Mouse (Mus musculus) urinary bladder, postnatal 25 days (tissue): ENCODE measurements at regions not wholly inside any gene's neighbourhood (a gene's known extent, or its start where the extent isn't known, plus 50 kb on each side); places are given as distances from the start of the nearest gene placed in this dataset.

Experiments used
- DNase-seq: peaks from one replicate; pipeline ENCODE4 v3.0.0; 2022; ENCODE audit warnings: low spot score

DNA sequence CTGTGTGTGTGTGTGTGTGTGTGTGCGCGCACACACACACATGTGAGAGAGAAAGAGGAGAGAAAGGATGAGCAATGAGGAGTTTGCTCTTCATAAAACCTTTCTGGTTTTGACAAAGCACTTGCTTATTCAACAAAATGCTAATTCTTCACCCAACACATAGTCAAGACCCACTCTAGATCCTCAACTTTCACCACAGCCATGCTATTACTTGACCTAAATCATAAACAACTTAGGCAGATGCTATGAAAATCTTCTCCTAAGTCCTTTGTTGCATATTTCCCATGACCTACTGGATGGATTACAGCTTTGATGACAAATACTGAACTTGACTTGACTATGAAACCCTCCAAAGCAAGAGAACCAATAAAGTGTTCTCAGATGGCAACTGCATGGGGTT, 196.3 kb upstream of the Ank start:
- no peak for DNase-seq

DNA sequence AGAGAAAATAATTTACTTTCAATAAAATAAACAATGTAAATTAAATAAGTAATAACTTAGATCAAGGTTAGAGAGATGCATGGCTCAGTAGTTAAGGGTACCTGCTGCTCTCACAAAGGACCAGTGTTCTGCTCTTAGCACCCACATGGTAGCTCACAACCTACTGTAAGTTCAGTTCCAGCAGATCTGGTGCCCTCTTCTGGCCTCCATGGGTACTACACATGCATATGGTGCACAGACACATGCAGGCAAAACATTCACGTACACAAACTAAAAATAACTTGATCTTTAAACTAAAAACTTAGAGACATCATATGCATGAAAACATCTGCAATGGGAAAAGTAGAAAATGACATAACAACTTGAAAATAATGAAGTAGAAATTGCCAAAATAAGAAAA, 184.2 kb upstream of the Ank start:
- no peak for DNase-seq

DNA sequence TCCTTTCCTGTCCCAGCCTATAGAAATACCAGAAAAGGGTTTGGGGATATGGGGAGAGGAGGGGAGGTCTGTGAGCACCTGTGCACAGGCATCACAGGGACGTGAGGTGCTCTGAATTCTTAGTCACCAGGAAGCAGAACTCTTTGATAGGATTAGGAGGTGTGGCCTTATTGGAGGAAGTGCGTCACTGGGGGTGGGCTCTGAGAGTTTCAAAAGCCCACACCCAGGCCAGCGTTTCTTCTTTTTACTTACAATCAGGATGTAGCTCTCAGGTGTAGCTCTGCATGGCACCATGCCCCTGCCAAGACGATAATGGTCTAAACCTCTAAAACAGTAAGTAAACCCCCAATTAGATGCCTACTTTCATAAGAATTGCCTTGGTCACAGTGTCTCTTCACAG, 162.6 kb upstream of the Ank start:
- DNase-seq = no peak

DNA sequence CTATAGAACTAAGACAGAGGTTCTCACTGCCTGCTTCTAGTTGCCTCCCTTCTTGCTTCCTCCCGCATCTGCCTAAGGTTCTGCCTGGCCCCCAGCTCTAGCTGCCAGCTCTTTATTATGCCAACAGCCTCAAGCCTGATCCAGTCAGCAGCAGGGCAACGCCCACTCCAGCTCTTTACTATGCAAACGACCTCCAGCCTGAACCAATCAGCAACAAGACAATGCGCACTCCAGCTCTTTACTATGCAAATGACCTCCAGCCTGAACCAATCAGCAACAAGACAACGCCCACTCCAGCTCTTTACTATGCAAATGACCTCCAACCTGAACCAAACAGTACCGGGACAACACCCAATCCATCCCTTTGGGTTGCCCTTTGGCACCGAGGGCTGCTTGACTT, 162.2 kb upstream of the Ank start:
- DNase-seq = no peak

DNA sequence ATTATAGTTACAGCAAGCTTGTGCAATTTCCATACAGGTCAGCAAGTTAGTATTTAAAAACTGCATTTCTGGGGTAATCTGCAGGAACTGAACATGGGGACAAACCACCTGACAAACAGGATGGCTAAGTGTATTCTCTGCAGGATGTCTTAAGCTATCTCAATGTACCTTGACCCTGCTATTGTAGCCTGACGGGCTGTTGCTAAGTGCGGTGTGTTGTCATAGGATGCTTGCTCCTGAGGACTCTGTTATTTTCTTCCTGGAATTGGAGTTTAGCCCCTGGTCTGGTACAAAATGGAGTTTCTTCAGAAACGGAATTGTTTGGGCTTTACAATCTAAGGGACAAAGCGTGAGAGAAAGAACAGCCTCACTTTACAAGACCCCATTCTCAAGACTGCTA, 161.4 kb upstream of the Ank start:
- DNase-seq = no peak

DNA sequence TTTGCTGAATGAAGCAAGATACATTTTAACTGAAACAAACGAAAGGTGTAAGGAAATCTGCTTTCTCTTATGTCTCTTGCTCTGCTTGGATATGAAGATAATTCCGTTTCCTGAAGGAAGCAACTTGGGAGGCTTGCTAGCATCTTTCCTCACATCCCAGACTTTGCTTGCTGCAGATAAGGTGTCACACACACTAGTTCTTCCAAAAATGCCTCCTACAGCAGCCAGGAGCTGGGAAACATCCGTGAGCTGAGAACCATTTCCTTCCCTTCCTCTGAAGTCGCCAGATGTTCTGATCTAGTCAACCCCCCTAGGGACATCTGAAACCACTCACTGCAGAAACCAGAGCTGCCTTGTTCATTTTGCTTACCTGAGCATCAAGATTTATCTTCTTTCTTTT, 157.8 kb upstream of the Ank start:
- no peak for DNase-seq

DNA sequence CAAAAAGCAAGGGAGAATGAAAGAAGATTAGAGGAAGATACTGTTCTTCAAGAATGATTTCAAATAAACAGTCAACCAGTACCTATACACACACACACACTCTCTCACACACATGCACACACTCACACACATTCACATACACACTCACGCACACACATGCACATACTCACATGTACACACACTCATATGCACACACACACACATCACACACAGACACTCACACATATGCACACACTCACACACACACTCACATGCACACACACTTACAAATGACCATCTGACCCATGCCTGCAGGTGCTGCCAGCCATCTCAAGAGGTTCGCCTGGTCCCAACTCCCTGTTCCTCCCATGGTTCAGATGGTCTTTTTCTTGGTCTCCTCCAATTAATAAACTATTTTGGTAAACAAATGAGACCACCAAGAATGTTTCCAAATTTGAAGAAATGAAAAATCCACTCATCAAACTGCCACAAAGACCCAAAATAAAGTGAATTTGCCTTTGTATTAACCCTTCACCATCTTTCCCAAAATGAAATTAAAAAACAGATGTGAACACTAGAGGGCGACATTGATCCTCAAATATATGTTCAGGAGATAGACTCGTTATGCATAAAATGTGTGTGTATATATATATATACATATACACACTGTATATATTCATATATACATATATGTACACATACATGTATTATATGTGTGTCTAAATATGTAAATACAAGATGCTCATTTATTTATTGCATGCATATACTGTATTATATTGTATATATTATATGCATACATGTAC, 150.3 kb upstream of the Ank start:
- no peak for DNase-seq

DNA sequence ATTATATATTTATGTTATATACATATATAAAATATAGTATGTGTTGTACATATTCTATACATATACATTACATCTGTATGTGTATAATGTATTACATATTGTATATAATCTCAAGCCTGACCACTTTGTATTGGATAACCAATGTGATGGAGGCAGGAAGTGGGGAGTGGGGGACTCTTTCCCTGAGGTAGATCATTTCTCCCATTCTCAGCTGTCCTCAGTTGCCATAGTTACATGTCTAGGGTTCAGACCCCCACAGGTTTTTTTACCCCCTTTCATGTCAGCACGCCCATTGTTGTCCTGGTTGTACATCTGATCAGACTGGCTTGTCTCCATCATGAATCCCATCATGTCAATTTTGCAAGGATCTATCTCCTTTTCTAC, 149.7 kb upstream of the Ank start:
- no peak for DNase-seq

DNA sequence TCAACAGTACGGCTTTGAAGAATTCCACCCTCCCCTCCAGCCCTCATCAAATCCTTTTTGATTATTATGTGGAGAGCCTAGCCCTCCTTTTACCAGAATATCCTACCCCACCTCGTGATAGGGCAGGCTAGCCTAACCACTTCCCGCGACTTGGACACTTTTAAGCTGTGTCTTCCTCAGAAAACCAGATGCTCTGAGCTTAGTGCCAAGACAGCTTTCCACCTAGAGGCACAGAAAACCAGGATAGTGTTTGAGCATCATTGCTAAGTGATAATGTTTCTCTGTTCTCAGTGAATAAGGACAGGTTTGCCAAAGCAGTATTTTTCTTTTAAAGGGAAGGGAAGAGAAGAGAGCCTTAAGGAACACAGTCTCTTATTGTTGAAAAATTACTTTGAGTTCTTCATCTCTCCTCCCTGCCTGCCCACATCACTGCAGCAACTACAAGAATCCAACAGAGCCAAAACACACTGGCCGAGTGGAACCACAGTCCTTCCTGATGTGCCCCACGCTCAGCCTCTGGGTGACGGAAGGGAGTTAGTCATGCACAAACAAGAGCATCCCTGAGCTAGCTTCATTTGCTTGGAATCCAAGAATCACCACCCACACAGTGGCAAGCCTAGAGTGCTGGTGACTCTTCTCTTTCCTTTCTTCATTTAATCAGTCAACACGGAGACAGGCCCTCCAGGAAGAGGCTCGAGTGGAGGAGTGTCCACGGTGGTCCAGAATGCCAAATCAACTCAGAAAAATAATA, 144.4 kb upstream of the Ank start:
- no peak for DNase-seq

DNA sequence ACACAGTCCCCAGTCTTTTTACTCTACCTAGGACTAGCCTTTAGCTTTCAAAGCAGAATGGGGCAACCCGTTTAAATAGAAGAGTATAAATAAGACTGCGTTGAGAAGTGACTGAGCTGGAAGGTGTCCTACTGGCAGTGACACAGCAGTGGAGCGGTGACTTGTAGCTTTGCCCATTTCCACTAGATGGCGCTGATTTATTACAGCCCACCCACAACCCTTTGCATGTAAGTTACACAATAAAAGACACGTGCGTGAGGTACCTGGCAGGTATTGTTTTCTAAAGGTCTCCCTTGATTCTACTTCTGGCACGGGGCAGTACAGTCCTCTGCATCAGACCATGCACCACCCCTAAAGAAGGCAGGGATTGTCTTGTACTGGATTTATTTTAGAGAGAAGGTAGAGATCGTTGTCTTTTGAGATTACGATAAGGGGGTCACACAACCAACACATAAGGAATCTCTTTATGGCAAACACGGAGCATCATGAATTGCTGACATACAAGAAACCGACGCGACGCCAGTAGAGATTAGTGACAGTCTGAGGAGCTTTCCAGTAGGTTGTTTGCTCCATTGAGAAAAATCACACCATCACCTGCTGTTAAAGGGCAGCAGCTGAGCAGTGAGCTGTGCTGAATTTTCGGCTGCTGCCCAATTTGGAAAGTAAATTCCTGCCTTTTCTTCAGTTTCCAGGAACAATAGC, 140.5 kb upstream of the Ank start:
- DNase-seq = peak; percentile 35

DNA sequence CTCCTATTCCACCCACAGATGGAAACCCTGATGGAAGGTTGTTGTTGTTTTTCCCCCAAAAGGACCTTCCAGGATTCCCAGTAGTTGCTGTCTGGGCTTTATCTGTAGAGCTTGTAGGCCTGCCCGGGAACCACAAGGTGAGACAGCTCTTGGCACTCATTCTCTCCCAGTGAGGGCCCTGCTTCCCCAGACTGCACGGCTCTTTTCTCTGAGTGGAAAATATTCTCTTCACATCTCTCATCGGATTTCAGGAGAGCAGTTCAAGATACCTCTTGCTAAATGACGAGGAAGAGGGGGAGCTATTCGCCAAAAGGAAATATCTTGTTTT, 140.0 kb upstream of the Ank start:
- DNase-seq = no peak

DNA sequence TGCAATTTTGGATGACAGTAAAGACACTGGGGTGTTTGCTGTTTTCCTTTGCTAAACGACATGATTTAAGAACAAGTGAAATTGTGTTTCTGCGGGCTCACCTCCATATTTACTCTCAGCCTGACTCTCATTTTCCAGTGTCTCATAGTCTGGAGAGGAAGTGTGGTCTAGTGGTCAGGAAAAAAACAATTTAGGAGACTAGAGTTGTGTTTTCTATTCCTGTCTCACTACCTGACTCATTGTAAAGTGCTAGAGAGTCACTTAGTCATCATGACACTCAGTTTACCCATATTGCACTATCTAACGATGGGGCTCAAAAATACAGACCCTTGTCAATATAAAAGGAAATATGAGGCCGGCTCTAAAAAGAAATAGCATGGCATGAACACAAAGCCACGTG, 138.7 kb upstream of the Ank start:
- no peak for DNase-seq

DNA sequence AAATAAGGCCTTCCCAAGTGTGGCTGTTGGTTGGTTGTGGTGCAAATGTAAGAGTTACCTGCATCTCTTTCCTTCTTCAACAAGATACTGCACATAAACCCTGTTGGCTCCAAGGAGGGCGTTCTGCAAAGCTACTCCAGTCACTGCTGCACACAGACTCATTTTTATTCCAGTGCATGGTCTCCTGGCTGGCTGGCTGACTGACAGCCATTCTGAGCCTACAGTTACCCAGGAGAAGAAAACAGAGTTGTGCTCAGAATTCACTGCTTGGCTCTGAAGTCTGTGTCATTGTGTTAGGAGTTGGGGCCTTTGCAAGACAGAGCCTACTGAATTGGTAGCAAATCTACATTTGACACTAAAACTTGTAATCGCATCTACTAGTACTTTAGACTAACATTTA, 138.0 kb upstream of the Ank start:
- DNase-seq = no peak

DNA sequence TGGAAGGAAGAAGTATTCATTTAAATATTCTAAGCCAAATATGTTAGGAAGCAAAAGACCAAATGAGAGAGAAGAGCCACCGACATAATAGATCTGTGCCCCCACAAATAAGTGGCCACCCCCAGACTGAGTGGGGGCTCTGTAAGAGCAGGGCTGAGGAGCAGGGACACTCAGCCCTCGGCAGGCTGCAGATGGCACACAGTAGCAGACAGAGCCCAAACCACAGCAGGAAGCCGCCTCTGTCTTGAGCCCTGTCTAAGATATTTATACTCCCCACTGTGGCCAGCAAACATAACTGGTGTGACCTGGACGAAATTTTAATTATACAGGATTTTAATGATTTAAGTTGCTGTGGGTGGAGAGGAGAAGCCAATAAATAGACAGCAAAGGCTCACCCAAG, 126.4 kb upstream of the Ank start:
- no peak for DNase-seq

DNA sequence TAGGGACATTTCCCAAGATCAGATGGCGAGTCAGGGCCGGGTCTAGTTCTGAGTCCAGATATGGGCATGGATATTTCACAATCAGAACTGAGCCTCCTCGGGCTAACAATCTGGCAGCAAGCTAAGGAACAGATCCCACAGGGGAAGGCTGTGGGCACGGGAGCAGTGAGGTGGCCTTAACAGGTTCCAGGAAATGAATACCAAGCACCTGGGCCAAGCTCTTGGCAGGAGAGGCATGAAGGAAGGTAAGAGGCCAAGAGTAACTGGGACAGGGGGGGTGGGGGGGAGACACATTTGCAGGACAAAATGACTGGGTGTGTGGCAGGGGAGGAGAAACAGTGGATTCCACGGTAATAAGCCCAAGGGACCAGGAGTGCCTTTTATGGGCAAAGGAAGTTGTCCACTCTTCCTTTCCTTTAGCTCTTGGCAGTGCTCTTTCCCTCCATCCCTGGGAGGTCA, 124.9 kb upstream of the Ank start:
- no peak for DNase-seq

DNA sequence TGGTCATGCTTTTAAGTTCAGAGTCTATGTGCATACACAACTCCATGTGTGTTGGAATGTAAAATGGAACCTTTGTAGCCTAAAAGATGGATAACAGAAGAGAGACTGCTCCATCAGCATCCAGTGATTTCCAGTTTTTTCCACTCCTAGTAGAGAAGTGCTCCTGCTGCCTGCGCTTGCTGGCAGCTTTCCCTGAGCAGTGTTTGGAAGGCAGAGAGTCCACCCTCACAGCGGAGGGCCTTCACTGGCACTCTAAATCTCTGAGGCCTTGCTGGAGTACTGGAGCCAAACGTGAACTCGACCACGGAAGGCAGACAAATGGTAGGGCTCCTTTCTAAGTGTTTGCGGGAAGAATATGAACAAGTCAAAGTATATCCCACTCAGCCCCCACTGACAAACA, 108.0 kb upstream of the Ank start:
- no peak for DNase-seq

DNA sequence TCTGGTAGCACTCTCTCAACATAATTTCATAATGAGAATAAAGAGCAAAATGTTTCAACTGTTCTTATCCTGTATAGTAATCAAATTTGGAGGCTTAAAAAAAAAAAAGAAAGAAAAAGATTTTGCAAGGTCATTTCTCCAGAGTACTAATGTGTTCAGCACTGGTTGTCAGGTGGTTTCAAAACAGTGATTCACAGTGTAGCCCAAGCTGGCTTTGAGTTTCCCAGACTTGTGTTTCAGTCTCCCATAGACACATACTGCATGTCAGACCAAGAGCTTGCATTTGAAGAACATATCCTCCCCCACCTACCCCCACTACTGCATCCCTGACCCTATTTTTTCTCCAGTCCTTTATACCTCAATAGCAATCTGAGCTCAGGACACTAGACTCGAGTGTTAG, 107.2 kb upstream of the Ank start:
- DNase-seq = no peak

DNA sequence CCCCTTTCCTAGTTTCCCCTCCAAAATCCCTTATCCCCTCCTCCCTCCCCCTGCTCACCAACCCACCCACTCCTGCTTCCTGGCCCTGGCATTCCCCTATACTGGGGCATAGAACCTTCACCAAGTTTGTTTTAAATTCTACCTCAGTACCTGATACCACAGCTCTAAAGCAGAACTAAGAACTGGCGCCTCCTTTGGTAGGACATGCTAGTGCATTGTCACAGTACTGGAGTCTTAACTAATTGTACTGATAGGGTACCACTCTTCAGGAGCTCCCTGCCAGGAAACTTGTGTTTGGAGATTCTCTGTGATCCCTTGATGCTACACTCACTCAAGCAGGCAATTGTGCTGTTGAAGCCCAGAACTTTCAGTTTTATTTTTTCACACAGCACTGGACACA, 92.0 kb upstream of the Ank start:
- no peak for DNase-seq

DNA sequence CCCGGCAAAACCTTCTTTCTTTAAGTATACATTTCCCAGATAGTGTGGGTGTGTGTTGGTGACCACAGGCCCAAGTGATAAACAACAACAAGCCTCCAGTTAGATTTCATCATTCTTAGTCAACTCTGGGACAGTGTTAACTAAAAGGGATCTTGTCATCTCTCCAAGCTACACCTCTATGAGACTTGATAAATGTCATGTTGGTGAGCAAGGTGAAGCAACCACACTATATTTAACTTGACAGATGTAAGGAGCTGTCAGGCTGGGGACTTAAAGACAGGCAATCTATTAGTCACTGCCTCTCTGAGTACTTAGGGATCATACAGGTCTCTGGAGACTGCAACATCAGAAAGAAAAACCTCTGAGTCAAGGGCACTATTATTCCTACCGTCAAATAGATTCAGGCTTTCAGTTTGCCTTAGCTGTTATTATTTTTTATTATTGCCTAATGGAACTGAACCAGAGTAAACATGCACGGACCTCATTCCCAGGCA, 87.8 kb upstream of the Ank start:
- DNase-seq = no peak

DNA sequence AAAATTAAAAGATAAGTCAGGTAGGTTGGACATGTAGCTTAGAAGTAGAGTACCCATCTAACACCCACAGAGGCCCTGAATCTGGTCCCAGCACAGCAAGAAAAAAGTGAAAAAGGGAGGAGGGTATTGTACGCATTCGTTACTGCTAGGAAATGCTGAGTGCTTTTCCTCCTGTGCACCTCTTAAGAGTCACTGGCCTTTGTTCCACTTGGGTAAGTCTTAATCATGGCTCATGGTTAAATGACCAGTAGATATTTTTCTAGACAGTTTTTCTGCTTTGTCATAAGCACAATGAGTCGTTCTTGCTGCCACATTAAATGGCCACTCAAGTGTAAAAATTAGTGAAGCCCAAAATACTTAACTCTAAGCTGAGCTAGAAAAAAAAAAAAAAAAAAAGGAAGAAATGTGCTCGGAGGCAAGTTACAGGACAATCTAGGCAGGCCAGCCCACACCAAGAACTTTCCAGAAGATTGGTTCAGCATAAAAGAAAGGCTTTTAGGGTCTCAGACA, 86.0 kb upstream of the Ank start:
- no peak for DNase-seq

DNA sequence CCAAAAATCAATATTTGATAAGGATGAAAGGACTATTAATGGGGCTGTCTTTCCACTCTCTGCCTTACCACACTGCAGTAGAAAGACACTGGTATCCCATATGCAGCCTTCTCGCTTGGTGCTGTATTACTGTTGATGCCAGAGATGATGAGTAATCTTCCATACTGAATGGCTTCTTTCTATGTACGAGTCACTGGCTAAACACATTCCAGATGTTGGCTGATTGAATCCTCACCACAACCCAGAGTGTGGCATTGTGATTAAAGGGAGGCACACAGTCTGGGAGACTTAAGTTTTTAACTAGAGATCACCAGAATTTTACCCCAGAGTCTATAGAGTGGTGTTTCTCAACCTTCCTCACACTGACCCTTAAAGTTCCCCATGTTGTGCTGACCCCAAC, 84.9 kb upstream of the Ank start:
- DNase-seq = no peak

DNA sequence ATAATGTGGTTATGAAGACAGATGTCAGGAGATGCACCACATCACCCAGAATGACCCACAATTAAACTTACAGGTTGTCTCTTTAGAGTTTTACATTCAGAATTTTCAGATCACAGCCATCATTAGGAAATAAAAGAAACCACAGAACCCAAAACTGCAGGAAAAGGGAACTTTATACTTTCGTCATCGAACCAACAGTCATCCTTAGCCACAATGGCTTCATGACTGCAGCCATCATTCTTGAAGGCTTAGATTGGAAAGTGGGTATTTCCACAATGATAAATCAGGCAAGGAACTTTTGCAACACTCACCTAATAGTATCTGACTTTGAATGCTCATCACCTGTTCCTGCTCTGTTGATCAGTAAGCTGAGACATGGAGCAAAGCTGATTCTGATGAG, 75.9 kb upstream of the Ank start:
- DNase-seq = no peak

DNA sequence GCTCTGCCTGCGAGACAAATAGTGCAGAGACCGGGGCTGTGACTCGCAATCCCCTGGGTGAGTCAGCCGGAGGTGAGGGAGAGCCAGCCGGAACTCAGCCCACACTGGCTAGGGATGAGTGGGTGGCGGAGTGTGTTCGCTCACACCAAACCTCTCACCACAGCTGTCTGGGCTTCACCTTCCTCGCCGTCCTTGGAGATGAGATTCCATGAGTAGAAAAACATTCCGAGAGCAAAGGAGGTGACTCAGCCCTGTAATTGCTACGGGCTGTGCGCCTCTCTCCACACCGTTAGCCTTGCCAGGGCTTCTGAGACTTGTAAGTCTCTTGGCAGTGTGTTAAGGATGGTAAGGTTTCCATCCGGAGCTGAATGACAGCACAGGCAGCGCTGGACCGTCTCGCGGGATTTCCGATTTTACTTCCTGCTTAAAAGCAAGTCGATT, 60.7 kb upstream of the Ank start:
- no peak for DNase-seq
